Mouse (Mus musculus) heart, postnatal 0 days (tissue): ENCODE measurements around the gene Efhb.

Experiments used
- CTCF ChIP-seq: IDR thresholded peaks from 2 replicates; pipeline ENCODE4 v1.5.1; 2016; ENCODE audit warnings: antibody characterized with exemption, control low read depth, low read depth
- EP300 ChIP-seq: IDR thresholded peaks from 2 replicates; pipeline ENCODE4 v1.6.1; 2016; ENCODE audit warnings: antibody characterized with exemption, low read depth

DNA sequence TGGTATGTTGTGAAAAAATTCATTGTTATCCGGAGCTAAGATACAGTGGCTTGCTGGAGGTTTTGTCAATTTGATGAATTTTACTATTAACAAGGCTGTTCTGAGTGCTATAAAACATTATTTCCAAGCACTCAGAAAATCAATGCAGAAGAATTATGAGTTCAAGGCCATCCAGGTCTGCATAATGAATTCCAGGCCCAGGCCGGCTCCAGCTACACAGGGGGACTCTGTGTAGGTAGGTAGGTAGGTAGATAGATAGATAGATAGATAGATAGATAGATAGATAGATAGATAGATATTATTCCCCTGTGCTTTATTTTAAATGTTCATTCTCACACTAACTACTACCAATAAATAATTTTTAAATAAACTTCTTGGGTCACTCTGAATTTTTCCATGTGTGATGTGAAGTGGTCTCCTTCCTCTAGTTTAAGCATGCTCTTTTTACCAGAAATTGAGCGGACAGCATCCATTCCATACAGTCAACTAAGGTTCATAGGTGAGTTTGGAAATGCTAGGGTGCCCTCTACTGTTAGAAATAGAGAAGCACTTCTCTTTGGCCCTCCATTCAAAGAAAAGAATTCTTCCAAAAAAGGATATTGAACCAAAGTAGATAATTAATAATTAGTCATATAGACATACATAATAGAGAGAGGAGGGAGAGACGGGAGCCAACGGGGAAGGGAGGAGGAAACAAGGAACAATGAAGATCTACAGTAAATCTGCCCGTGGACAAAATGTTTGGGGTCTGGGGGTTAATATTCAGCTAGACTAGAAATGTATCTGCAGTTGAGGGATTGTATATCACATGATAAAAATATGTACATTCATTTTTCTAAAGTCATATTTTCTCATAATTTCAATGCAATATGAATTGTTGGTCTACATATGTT lies 75.3 kb downstream of the Efhb start:
- TF ChIP-seq EP300, result no peak
- no peak for TF ChIP-seq CTCF
